Mouse (Mus musculus) forebrain, embryonic 13.5 days (tissue): Measurements from ENCODE around the gene Spsb2. TPM values are rescaled to one million over a fixed set of nuclear protein-coding genes. Genes with fewer than 3 reads are reported as not detected.
"Not testable (repeated sequence)": the region's sequence is repeated elsewhere in the genome, so short reads cannot be mapped to it uniquely, and the experiment has no call there.

Experiments
- ATAC-seq: fragments of 200-750 bp; cut with Nextera tagmentation; 2 replicates; pipeline ENCODE4 v1.8.0; 2017
- H3K27ac ChIP-seq: fragments of 300-500 bp; sonication (generic); 2 replicates; pipeline ENCODE4 v1.5.1; 2015; ENCODE audit warnings: inconsistent platforms, mild to moderate bottlenecking, moderate library complexity
- H3K27me3 ChIP-seq: fragments of 300-500 bp; sonication (generic); 2 replicates; pipeline ENCODE4 v1.6.1; 2015; ENCODE audit warnings: mild to moderate bottlenecking, inconsistent platforms
- H3K36me3 ChIP-seq: fragments of 300-500 bp; sonication (generic); 2 replicates; pipeline ENCODE4 v1.6.1; 2015; ENCODE audit warnings: mild to moderate bottlenecking, inconsistent platforms; ENCODE audit not compliant: poor library complexity, severe bottlenecking
- H3K4me1 ChIP-seq: fragments of 300-500 bp; sonication (generic); 2 replicates; pipeline ENCODE4 v1.6.1; 2015; ENCODE audit warnings: inconsistent platforms
- H3K4me2 ChIP-seq: fragments of 300-500 bp; sonication (generic); 2 replicates; pipeline ENCODE4 v1.6.1; 2015; ENCODE audit warnings: inconsistent platforms, mild to moderate bottlenecking, moderate library complexity
- H3K4me3 ChIP-seq: fragments of 300-500 bp; sonication (generic); 2 replicates; pipeline ENCODE4 v1.5.1; 2015; ENCODE audit warnings: mild to moderate bottlenecking, inconsistent platforms
- H3K9ac ChIP-seq: fragments of 300-500 bp; sonication (generic); 2 replicates; pipeline ENCODE4 v1.6.1; 2015; ENCODE audit warnings: mild to moderate bottlenecking, inconsistent platforms
- H3K9me3 ChIP-seq: fragments of 300-500 bp; sonication (generic); replicated peaks from 2 replicates; pipeline ENCODE4 v1.6.1; 2016; ENCODE audit warnings: inconsistent platforms
- WGBS: fragments of 180-500 bp; shearing (Covaris S2); methylation state at CpG from one replicate; pipeline ENCODE4 v1.1.7; 2015; 5-methylcytosine and 5-hydroxymethylcytosine counted together
- polyA plus RNA-seq: library from polyadenylated mRNA; unstranded; fragments of >200 nt; fragmentation: Nextera tagmentation; extraction: Ambion mirVana; gene quantifications from 2 replicates; pipeline ENCODE4 v1.2.1, GENCODE M21; 2015

The Spsb2 gene
- polyA plus RNA-seq, 1 experiment from 2014 or later = 5.3 TPM

DNA sequence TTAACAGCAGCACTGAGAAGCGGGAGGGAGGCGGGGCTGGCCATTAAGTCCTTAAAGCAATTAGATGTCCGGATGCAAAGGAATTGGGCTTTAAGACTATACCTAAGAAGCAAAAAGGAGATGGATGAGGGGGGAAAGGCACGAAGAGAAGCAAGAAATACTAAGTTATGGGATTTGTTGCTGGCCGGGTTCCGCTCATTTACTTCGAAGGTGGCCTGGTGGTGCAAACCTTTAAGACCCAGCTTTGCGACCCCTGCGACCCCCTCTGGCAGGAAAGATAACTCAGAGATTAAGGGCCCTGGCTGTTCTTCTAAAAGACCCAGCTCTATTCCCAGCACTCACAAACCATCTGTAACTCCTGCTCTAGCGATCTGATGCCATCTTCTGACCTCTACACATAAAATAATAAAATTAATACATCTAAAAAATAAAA lies 28.5 kb upstream of the Spsb2 start:
- peak overlapping the region; percentile 39 for H3K4me3 ChIP-seq
- H3K27me3 ChIP-seq = peaks cover 5% of the 10 kb centered on the region; the same call in 1 of the 2 replicates
- H3K27ac ChIP-seq = 0 out of 2 replicates have a peak overlapping the region, but pooled peaks have one; percentile 1
- H3K9ac ChIP-seq = peak overlapping the region; percentile 45
- WGBS = 1% methylated on average over 10 of the region's 10 CpGs
- H3K9me3 ChIP-seq = no peaks in the 10 kb centered on the region
- peak; percentile 48; the same call in 1 of the 2 replicates for ATAC-seq
- H3K4me1 ChIP-seq = peaks cover 20% of the 10 kb centered on the region
- peak overlapping the region; percentile 72 for H3K4me2 ChIP-seq
- H3K36me3 ChIP-seq = no peaks in the 10 kb centered on the region

DNA sequence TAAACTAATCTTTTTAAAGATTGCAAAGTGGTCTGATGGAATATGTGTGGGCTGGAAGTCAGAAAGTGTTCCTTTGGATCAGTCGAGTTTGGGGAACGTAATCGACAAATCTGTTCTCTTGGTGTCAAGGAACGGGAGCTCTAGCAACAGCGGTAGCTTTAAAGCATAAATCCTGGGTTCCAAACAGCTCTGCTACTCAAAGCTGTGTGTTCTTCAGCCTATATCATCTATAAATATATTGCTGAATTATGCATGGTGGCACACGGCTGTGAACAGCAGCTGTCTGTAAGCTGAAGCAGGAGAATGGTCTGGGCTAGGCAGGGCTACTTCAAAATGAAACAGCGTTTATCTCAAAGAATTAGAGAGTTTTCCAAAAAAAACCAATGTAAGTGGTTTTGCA lies 27.5 kb upstream of the Spsb2 start:
- 87% methylated on average over 7 of the region's 7 CpGs for WGBS
- ATAC-seq = no peak
- Histone ChIP-seq H3K4me3 (no peak overlapping the region), H3K27me3 (peaks cover 5% of the 10 kb centered on the region; the same call in 1 of the 2 replicates), H3K27ac (no peak overlapping the region), H3K36me3 (no peaks in the 10 kb centered on the region), H3K4me2 (no peak overlapping the region), H3K9me3 (no peaks in the 10 kb centered on the region), H3K4me1 (peaks cover 20% of the 10 kb centered on the region), H3K9ac (no peak overlapping the region)

GRCm38 (mm10) chr6:124782436-124782835 lies 26.0 kb upstream of the Spsb2 start:
- Histone ChIP-seq H3K27ac (no peak overlapping the region), H3K9me3 (no peaks in the 10 kb centered on the region), H3K4me3 (no peak overlapping the region), H3K36me3 (no peaks in the 10 kb centered on the region), H3K9ac (no peak overlapping the region), H3K27me3 (peaks cover 5% of the 10 kb centered on the region; the same call in 1 of the 2 replicates), H3K4me1 (peaks cover 20% of the 10 kb centered on the region), H3K4me2 (peak overlapping the region; percentile 32; the same call in 1 of the 2 replicates)
- ATAC-seq = no peak
- WGBS = 27% methylated on average over 6 of the region's 6 CpGs

DNA sequence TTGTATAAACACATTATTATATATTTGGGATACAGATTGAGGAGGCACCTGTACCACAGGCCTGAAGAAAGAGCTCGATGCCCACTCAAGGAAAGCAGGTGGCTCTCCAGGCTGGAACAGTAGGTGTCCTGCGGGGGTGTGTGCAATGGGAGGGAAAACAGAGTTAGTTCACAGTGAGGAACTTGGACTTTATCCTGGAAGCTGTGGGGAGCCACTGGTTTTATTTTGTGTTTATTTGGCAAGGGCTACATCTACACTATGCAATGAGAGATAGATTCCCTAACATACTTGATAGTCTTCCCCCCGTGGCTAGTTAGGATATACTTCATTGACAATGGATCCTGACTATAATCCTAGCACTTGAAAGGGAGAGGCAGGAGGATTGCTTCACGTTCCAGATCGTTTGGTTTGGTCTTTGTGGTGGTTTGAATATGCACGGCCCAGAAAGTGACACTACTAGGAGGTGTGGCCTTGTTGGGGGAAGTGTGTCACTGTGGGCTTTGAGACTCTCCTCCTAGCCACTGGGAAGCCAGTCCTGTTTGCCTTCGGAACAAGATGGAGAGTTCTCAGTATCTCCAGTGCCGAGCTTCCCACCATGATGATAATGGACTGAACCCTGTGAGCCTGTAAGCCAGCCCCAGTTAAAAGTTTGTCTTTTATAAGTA lies 21.6 kb upstream of the Spsb2 start:
- Histone ChIP-seq H3K4me1 (peaks cover 7% of the 10 kb centered on the region; the same call in 1 of the 2 replicates), H3K4me3 (no peak overlapping the region), H3K36me3 (no peaks in the 10 kb centered on the region), H3K27me3 (no peaks in the 10 kb centered on the region), H3K4me2 (no peak overlapping the region), H3K9me3 (no peaks in the 10 kb centered on the region), H3K27ac (no peak overlapping the region), H3K9ac (no peak overlapping the region)
- ATAC-seq = no peak
- WGBS = 53% methylated on average over 8 of the region's 8 CpGs

DNA sequence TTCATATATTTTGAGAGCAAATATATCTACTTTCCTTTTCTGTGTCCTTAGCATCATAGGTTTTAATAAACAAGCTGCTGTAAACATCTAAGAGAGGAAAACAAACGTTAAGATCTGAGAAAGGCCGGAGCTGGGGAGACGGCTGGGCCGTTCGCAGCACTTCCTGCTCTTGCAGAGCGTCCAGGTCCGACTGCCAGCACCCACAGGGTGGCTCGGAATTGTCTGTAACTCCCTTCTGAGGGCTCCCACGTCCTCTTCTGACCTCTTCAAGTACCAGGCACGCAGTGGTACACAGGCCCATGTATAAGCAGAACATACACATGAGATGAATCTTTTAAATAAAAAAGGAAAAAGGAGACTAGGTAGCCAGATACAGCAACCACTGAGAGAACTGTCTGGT lies 20.7 kb upstream of the Spsb2 start:
- H3K9me3 ChIP-seq = no peaks in the 10 kb centered on the region
- ATAC-seq = no peak
- 0 out of 2 replicates have a peak, but pooled peaks cover 1% of the 10 kb centered on the region for H3K4me1 ChIP-seq
- H3K27ac ChIP-seq = no peak overlapping the region
- H3K4me2 ChIP-seq = no peak overlapping the region
- no peak overlapping the region for H3K9ac ChIP-seq
- H3K36me3 ChIP-seq = no peaks in the 10 kb centered on the region
- H3K4me3 ChIP-seq = no peak overlapping the region
- WGBS = 82% methylated on average over 10 of the region's 10 CpGs
- H3K27me3 ChIP-seq = no peaks in the 10 kb centered on the region

DNA sequence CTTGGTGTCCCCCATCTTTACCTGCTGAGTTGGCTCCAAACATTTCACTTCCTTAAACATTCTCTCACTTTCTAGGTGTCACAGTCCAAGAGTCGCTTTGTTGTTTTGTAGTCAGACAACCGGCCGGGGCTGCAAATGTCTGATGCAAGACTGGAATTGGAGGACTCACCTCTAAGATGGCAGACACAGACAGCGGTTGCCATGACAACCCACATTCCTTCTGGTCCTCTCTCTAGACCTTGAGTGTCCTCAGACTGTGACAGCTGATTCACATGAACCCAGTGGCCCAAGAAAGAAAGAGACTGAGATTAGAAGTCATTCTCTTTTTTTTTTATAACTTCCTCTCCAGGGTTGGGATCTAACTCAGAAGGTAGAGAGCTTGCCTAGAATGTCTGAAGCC lies 18.9 kb upstream of the Spsb2 start:
- Histone ChIP-seq H3K9ac (no peak overlapping the region), H3K4me1 (no peaks in the 10 kb centered on the region), H3K27ac (no peak overlapping the region), H3K9me3 (no peaks in the 10 kb centered on the region), H3K4me3 (no peak overlapping the region), H3K27me3 (no peaks in the 10 kb centered on the region), H3K4me2 (no peak overlapping the region), H3K36me3 (no peaks in the 10 kb centered on the region)
- no peak for ATAC-seq
- 81% methylated on average over 4 of the region's 4 CpGs for WGBS

GRCm38 (mm10) chr6:124790121-124790520 lies 18.3 kb upstream of the Spsb2 start:
- ATAC-seq = no peak
- whole genome bisulfite sequencing = 80% methylated on average over 4 of the region's 4 CpGs
- H3K4me3 ChIP-seq = no peak overlapping the region
- H3K36me3 ChIP-seq = no peaks in the 10 kb centered on the region
- H3K27me3 ChIP-seq = no peaks in the 10 kb centered on the region
- H3K9ac ChIP-seq = no peak overlapping the region
- H3K27ac ChIP-seq = no peak overlapping the region
- no peaks in the 10 kb centered on the region for H3K9me3 ChIP-seq
- no peaks in the 10 kb centered on the region for H3K4me1 ChIP-seq
- H3K4me2 ChIP-seq = no peak overlapping the region

DNA sequence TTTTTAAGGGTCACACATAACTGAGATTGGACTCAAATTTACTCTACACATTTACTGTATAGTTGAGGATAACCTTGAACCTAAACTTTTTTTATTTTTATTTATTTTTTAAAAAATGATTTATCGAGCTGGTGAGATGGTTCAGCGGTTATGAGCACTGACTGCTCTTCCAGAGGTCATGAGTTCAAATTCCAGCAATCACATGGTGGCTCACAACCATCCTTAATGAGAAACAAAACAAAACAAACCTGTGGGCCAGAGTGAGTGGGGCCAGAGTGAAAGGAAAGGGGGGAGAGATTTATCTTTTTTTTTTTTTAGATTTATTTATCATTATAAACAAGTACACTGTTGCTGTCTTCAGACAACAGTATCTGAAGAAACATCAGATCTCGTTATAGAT lies 16.6 kb upstream of the Spsb2 start:
- Histone ChIP-seq H3K27me3 (no peaks in the 10 kb centered on the region), H3K36me3 (no peaks in the 10 kb centered on the region), H3K9me3 (no peaks in the 10 kb centered on the region), H3K27ac (no peak overlapping the region), H3K4me1 (no peaks in the 10 kb centered on the region), H3K4me3 (no peak overlapping the region), H3K4me2 (no peak overlapping the region), H3K9ac (no peak overlapping the region)
- 87% methylated on average over 3 of the region's 3 CpGs for WGBS
- no peak for ATAC-seq

DNA sequence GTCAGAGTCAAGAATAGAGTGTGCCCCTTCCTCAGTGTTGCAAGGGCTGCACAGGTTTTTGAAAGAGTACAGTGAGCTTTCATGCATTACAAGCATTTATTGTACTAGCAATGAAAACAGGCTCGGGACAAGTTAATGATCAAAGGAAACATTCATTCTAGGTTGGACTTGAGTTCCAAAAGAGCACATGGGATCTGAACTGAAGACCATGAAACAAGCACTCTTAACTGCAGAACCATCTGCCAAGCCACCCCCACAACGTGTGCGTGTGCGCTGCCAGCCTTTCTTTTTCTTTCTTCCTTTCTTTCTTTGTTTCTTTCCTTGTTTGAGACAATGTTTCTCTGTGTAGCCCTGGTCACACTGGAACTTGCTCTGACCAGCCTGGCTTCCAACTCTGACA lies 12.7 kb upstream of the Spsb2 start:
- Histone ChIP-seq H3K4me2 (no peak overlapping the region), H3K4me3 (no peak overlapping the region), H3K27ac (no peak overlapping the region), H3K36me3 (no peaks in the 10 kb centered on the region), H3K9ac (no peak overlapping the region), H3K9me3 (no peaks in the 10 kb centered on the region), H3K27me3 (no peaks in the 10 kb centered on the region), H3K4me1 (no peaks in the 10 kb centered on the region)
- no peak for ATAC-seq
- WGBS = 58% methylated on average over 4 of the region's 4 CpGs

- Histone ChIP-seq H3K9ac (no peak overlapping the region), H3K4me2 (no peak overlapping the region), H3K9me3 (no peaks in the 10 kb centered on the region), H3K27me3 (no peaks in the 10 kb centered on the region), H3K27ac (no peak overlapping the region), H3K36me3 (no peaks in the 10 kb centered on the region), H3K4me3 (no peak overlapping the region), H3K4me1 (no peaks in the 10 kb centered on the region)
- WGBS = 89% methylated on average over 2 of the region's 2 CpGs
- no peak for ATAC-seq
Observed at GRCm38 (mm10) chr6:124796200-124796599, 12.3 kb upstream of the Spsb2 start.

- H3K27ac ChIP-seq, H3K36me3 ChIP-seq, H3K27me3 ChIP-seq, ATAC-seq, H3K9me3 ChIP-seq, H3K9ac ChIP-seq, H3K4me3 ChIP-seq: not testable (repeated sequence)
- H3K4me2 ChIP-seq = peak overlapping the region; percentile 33
- 18% methylated on average over 6 of the region's 9 CpGs for WGBS
- H3K4me1 ChIP-seq = peaks cover 15% of the 10 kb centered on the region
Observed at GRCm38 (mm10) chr6:124802400-124802799, 6.1 kb upstream of the Spsb2 start.

GRCm38 (mm10) chr6:124803061-124803460 lies 5.4 kb upstream of the Spsb2 start:
- H3K9me3 ChIP-seq = no peaks in the 10 kb centered on the region
- H3K27ac ChIP-seq = no peak overlapping the region
- no peak overlapping the region for H3K9ac ChIP-seq
- H3K27me3 ChIP-seq = no peaks in the 10 kb centered on the region
- WGBS = 76% methylated on average over 3 of the region's 3 CpGs
- no peaks in the 10 kb centered on the region for H3K36me3 ChIP-seq
- H3K4me3 ChIP-seq = no peak overlapping the region
- peaks cover 15% of the 10 kb centered on the region for H3K4me1 ChIP-seq
- no peak for ATAC-seq
- no peak overlapping the region for H3K4me2 ChIP-seq

GRCm38 (mm10) chr6:124803691-124804090 lies 4.8 kb upstream of the Spsb2 start:
- not testable (repeated sequence) for ATAC-seq, H3K4me2 ChIP-seq, H3K27ac ChIP-seq, H3K27me3 ChIP-seq, H3K4me3 ChIP-seq, H3K9me3 ChIP-seq, H3K36me3 ChIP-seq, H3K9ac ChIP-seq
- WGBS = 98% methylated on average over 4 of the region's 4 CpGs
- H3K4me1 ChIP-seq = peaks cover 21% of the 10 kb centered on the region
